Mouse (Mus musculus): ENCODE measurements at regions not wholly inside any gene's neighbourhood (a gene's known extent, or its start where the extent isn't known, plus 50 kb on each side); places are given as distances from the start of the nearest gene placed in this dataset.

GRCm38 (mm10) chr5:73888391-73888790 is 179.8 kb downstream of the Usp46 start:
- TF ChIP-seq POLR2A (IDR thresholded peaks at IDR 0.05; ENCODE audit: low read depth, low read length) (no peak), CTCF (IDR thresholded peaks at IDR 0.05; ENCODE audit: extremely low read depth, insufficient read length, insufficient replicate concordance, low read depth, low read length) (no peak)

Measured in small intestine, adult 2 months (tissue).